19 mouse cellular contexts compared by ENCODE assay signal in the genomic region with DNA sequence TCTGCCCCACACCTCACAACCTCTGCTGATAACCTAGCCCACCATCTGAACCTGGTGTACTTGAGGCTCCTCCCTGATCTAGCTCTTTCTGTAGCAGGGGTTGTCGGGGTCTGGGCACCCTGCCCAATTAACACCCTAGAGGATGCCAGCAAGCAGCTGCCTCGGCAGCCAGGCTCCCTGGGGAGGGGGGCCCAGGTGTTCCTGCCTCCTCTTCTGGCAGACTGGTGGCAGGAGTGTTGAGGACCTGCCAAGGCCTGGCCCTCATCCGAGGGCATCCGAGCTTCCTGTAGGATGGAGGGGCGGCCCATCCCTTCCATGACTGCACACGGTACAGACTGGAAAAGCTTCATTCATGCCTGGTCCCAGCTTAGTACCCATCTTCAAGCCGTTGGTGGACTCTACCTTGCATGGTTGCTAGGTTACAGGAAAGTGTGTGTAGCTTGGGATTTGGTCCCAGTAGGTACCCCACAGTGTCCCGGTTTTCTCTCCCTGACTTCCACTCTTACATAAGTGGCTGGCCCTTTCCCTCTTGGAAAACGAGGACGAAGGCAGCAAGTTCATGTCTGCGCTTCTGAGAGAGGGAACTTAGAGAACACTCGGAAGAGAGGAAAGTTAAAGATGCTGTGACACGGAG. TPM values are rescaled to one million over a fixed set of nuclear protein-coding genes. Genes with fewer than 3 reads are reported as not detected.
A peak's percentile ranks its signal among the peaks of the same experiment; 100 is the strongest.
DNase-seq lines count a peak whose midpoint lies in the region; ATAC-seq and TF ChIP-seq lines count a peak whose summit lies in the region.
"Had no signal": no experiment of that assay in that cellular context is flagged by ENCODE, and none has a peak within 500 bp of the region (broad histone marks: within the 10 kb centered on the region; RNA-seq: fewer than 3 reads in every experiment).

No protein-coding gene starts in this region.

- H3K36me3 ChIP-seq in forebrain, embryonic 15.5 days: no peaks in the 10 kb centered on the region
- no peaks in the 10 kb centered on the region for H3K36me3 ChIP-seq in forebrain, embryonic 16.5 days (ENCODE audit: control insufficient read depth, insufficient read depth)
- H3K36me3 ChIP-seq in hindbrain, postnatal 0 days (ENCODE audit: insufficient read depth, low read length): no peaks in the 10 kb centered on the region
- no peaks in the 10 kb centered on the region for H3K36me3 ChIP-seq in hindbrain, embryonic 14.5 days (replicated peaks; ENCODE audit: control insufficient read depth, insufficient read depth)
- H3K36me3 ChIP-seq in neural tube, embryonic 13.5 days: no peaks in the 10 kb centered on the region
- H3K36me3 ChIP-seq in neural tube, embryonic 15.5 days: no peaks in the 10 kb centered on the region
- H3K36me3 ChIP-seq: limb, embryonic 12.5 days; liver, embryonic 12.5 days; stomach, embryonic 15.5 days had no signal

- DNase-seq in hindbrain, postnatal 0 days (ENCODE audit: low spot score): peak; percentile 68
- DNase-seq in hindbrain, embryonic 14.5 days (ENCODE audit: low spot score): no peak
- DNase-seq in embryo, embryonic 10.5 days (ENCODE audit: low spot score): no peak
- DNase-seq: cerebellum, adult 9-10 months; kidney, adult 18-20 months; lung, adult 2 months; right cerebral cortex, postnatal 25 days; thymus, adult 18-20 months had no signal

- no peak for TF ChIP-seq CTCF in hindbrain, postnatal 0 days (IDR thresholded peaks at IDR 0.05; ENCODE audit: low read depth)

- H3K27me3 ChIP-seq in forebrain, embryonic 15.5 days: no peaks in the 10 kb centered on the region
- no peaks in the 10 kb centered on the region for H3K27me3 ChIP-seq in forebrain, embryonic 16.5 days (replicated peaks; ENCODE audit: control insufficient read depth, insufficient read depth, low read length)
- no peaks in the 10 kb centered on the region for H3K27me3 ChIP-seq in hindbrain, postnatal 0 days (ENCODE audit: insufficient read depth, low read length)
- no peaks in the 10 kb centered on the region for H3K27me3 ChIP-seq in hindbrain, embryonic 14.5 days (ENCODE audit: control insufficient read depth, insufficient read depth, low read length)
- peaks cover 2% of the 10 kb centered on the region; the same call in 1 of the 2 replicates for H3K27me3 ChIP-seq in neural tube, embryonic 13.5 days
- no peaks in the 10 kb centered on the region for H3K27me3 ChIP-seq in neural tube, embryonic 15.5 days (replicated peaks)
- H3K27me3 ChIP-seq: stomach, embryonic 15.5 days had no signal

- no peak overlapping the region for H3K4me2 ChIP-seq in forebrain, embryonic 15.5 days (replicated peaks)
- no peak overlapping the region for H3K4me2 ChIP-seq in forebrain, embryonic 16.5 days (ENCODE audit: low read length)
- H3K4me2 ChIP-seq in hindbrain, postnatal 0 days (ENCODE audit: low read depth, low read length): no peak overlapping the region
- no peak overlapping the region for H3K4me2 ChIP-seq in hindbrain, embryonic 14.5 days (replicated peaks)
- H3K4me2 ChIP-seq in neural tube, embryonic 13.5 days: no peak overlapping the region
- H3K4me2 ChIP-seq in neural tube, embryonic 15.5 days: no peak overlapping the region
- H3K4me2 ChIP-seq: heart, embryonic 11.5 days; limb, embryonic 12.5 days; liver, embryonic 12.5 days; stomach, embryonic 15.5 days had no signal

- peaks cover 77% of the 10 kb centered on the region for H3K4me1 ChIP-seq in forebrain, embryonic 15.5 days
- H3K4me1 ChIP-seq in forebrain, embryonic 16.5 days (replicated peaks; ENCODE audit: control insufficient read depth, insufficient read depth, low read length): peaks cover 65% of the 10 kb centered on the region
- peaks cover 23% of the 10 kb centered on the region for H3K4me1 ChIP-seq in hindbrain, postnatal 0 days (ENCODE audit: insufficient read depth, low read length)
- peaks cover 59% of the 10 kb centered on the region for H3K4me1 ChIP-seq in hindbrain, embryonic 14.5 days (replicated peaks; ENCODE audit: control insufficient read depth, insufficient read depth, low read length)
- peaks cover 81% of the 10 kb centered on the region for H3K4me1 ChIP-seq in neural tube, embryonic 13.5 days (replicated peaks)
- H3K4me1 ChIP-seq in neural tube, embryonic 15.5 days: peaks cover 70% of the 10 kb centered on the region
- H3K4me1 ChIP-seq: limb, embryonic 12.5 days; liver, embryonic 12.5 days; stomach, embryonic 15.5 days had no signal

- H3K9me3 ChIP-seq in forebrain, embryonic 15.5 days: no peaks in the 10 kb centered on the region
- H3K9me3 ChIP-seq in forebrain, embryonic 16.5 days (ENCODE audit: control insufficient read depth, low read length): no peaks in the 10 kb centered on the region
- H3K9me3 ChIP-seq in hindbrain, postnatal 0 days (ENCODE audit: low read length): no peaks in the 10 kb centered on the region
- H3K9me3 ChIP-seq in hindbrain, embryonic 14.5 days (ENCODE audit: control insufficient read depth, low read length): no peaks in the 10 kb centered on the region
- no peaks in the 10 kb centered on the region for H3K9me3 ChIP-seq in neural tube, embryonic 13.5 days
- H3K9me3 ChIP-seq in neural tube, embryonic 15.5 days (replicated peaks): no peaks in the 10 kb centered on the region
- H3K9me3 ChIP-seq: limb, embryonic 12.5 days; liver, embryonic 12.5 days; megakaryocyte, embryonic 14.5 days; stomach, embryonic 15.5 days had no signal

- no peak overlapping the region for H3K9ac ChIP-seq in forebrain, embryonic 15.5 days (replicated peaks)
- no peak overlapping the region for H3K9ac ChIP-seq in forebrain, embryonic 16.5 days (replicated peaks; ENCODE audit: low read depth, low read length)
- no peak overlapping the region for H3K9ac ChIP-seq in hindbrain, postnatal 0 days (replicated peaks; ENCODE audit: low read length)
- no peak overlapping the region for H3K9ac ChIP-seq in hindbrain, embryonic 14.5 days
- no peak overlapping the region for H3K9ac ChIP-seq in neural tube, embryonic 13.5 days
- no peak overlapping the region for H3K9ac ChIP-seq in neural tube, embryonic 15.5 days (replicated peaks)
- H3K9ac ChIP-seq: limb, embryonic 12.5 days; liver, embryonic 12.5 days; stomach, embryonic 15.5 days had no signal

- no peak overlapping the region for H3K4me3 ChIP-seq in forebrain, embryonic 15.5 days
- no peak overlapping the region for H3K4me3 ChIP-seq in forebrain, embryonic 16.5 days (replicated peaks; ENCODE audit: low read length)
- no peak overlapping the region for H3K4me3 ChIP-seq in hindbrain, postnatal 0 days (ENCODE audit: low read length)
- H3K4me3 ChIP-seq in hindbrain, embryonic 14.5 days (replicated peaks; ENCODE audit: low read length): no peak overlapping the region
- H3K4me3 ChIP-seq in neural tube, embryonic 13.5 days: no peak overlapping the region
- H3K4me3 ChIP-seq in neural tube, embryonic 15.5 days (replicated peaks): no peak overlapping the region
- H3K4me3 ChIP-seq: erythroblast, embryonic 14.5 days; limb, embryonic 12.5 days; liver, embryonic 12.5 days; megakaryocyte, embryonic 14.5 days; stomach, embryonic 15.5 days had no signal

- 58% methylated on average over 13 of the region's 13 CpGs for WGBS in forebrain, embryonic 15.5 days
- 62% methylated on average over 13 of the region's 13 CpGs for WGBS in forebrain, embryonic 16.5 days
- 58% methylated on average over 13 of the region's 13 CpGs for WGBS in hindbrain, postnatal 0 days
- 56% methylated on average over 13 of the region's 13 CpGs for WGBS in hindbrain, embryonic 14.5 days
- WGBS in neural tube, embryonic 13.5 days: 66% methylated on average over 13 of the region's 13 CpGs
- 69% methylated on average over 13 of the region's 13 CpGs for WGBS in neural tube, embryonic 15.5 days

- no peak overlapping the region for H3K27ac ChIP-seq in forebrain, embryonic 15.5 days (replicated peaks)
- H3K27ac ChIP-seq in forebrain, embryonic 16.5 days (ENCODE audit: low read length): no peak overlapping the region
- no peak overlapping the region for H3K27ac ChIP-seq in hindbrain, postnatal 0 days
- H3K27ac ChIP-seq in hindbrain, embryonic 14.5 days: no peak overlapping the region
- H3K27ac ChIP-seq in neural tube, embryonic 13.5 days (replicated peaks): peak overlapping the region; percentile 46; the same call in 1 of the 2 replicates
- H3K27ac ChIP-seq in neural tube, embryonic 15.5 days (replicated peaks): no peak overlapping the region
- H3K27ac ChIP-seq: kidney, postnatal 0 days; limb, embryonic 12.5 days; liver, embryonic 12.5 days; stomach, embryonic 15.5 days had no signal

- peak; percentile 21; the same call in 1 of the 2 replicates for ATAC-seq in forebrain, embryonic 15.5 days (replicated peaks)
- no peak for ATAC-seq in forebrain, embryonic 16.5 days
- ATAC-seq in hindbrain, postnatal 0 days: peak; percentile 34; the same call in 1 of the 2 replicates
- no peak for ATAC-seq in hindbrain, embryonic 14.5 days (ENCODE audit: low FRiP score)
- 0 out of 2 replicates have a peak, but pooled peaks have one; percentile 21 for ATAC-seq in neural tube, embryonic 13.5 days (ENCODE audit: low read depth)
- no peak for ATAC-seq in neural tube, embryonic 15.5 days (ENCODE audit: low FRiP score)
- ATAC-seq: liver, embryonic 12.5 days had no signal

RNA-seq across cellular contexts. Expression of gene Slit1, which starts 57.9 kb away (rescaled TPM):
- 17.5 and 21.0 TPM in 2 replicates for polyA plus RNA-seq in forebrain, embryonic 15.5 days (2015; fragmentation: Nextera tagmentation; extraction: Ambion mirVana)
- 18.2 and 21.3 TPM in 2 replicates for polyA plus RNA-seq in forebrain, embryonic 16.5 days (2015; fragmentation: Nextera tagmentation; extraction: Ambion mirVana)
- 69.2 and 78.5 TPM in 2 replicates for total RNA-seq in hindbrain, postnatal 0 days (2014; rRNA removed)
- polyA plus RNA-seq in hindbrain, postnatal 0 days (2015; fragmentation: Nextera tagmentation; extraction: Ambion mirVana): 10.8 and 13.3 TPM in 2 replicates
- 31.7 and 36.4 TPM in 2 replicates for polyA plus RNA-seq in hindbrain, embryonic 14.5 days (2014; fragmentation: Nextera tagmentation; extraction: Ambion mirVana)
- 34.2 and 35.8 TPM in 2 replicates for polyA plus RNA-seq in neural tube, embryonic 13.5 days (2015; fragmentation: Nextera tagmentation; extraction: Ambion mirVana)
- polyA plus RNA-seq in neural tube, embryonic 15.5 days (2015; fragmentation: Nextera tagmentation; extraction: Ambion mirVana): 32.8 and 36.8 TPM in 2 replicates

Comparison
In these comparisons a context has a peak if more than half of its experiments do, and no peak if none do; other contexts are left out.
1. ATAC-seq: peak in forebrain, embryonic 15.5 days (single experiment), hindbrain, postnatal 0 days (single experiment) and neural tube, embryonic 13.5 days (single experiment); none in forebrain, embryonic 16.5 days (single experiment), hindbrain, embryonic 14.5 days (single experiment) and neural tube, embryonic 15.5 days (single experiment).